Mouse (Mus musculus) limb, embryonic 11.5 days (tissue): Measurements from ENCODE around the gene H2-K1. TPM values are rescaled to one million over a fixed set of nuclear protein-coding genes. Genes with fewer than 3 reads are reported as not detected.
"Not testable (repeated sequence)": the region's sequence is repeated elsewhere in the genome, so short reads cannot be mapped to it uniquely, and the experiment has no call there.

Experiments
- ATAC-seq: fragments of 200-750 bp; cut with Nextera tagmentation; 2 replicates; pipeline ENCODE4 v1.8.0; 2017; ENCODE audit warnings: low read depth; ENCODE audit not compliant: insufficient number of reproducible peaks, low FRiP score, low TSS enrichment
- DNase-seq: peaks from one replicate; pipeline ENCODE4 v3.0.0-alpha.2; 2015; ENCODE audit warnings: low spot score
- H3K27ac ChIP-seq: fragments of 300-500 bp; sonication (generic); replicated peaks from 2 replicates; pipeline ENCODE4 v1.5.1; 2014; ENCODE audit warnings: low read depth, mild to moderate bottlenecking, low read length
- H3K27me3 ChIP-seq: fragments of 300-500 bp; sonication (generic); 2 replicates; pipeline ENCODE4 v1.6.1; 2014; ENCODE audit warnings: mild to moderate bottlenecking, low read length, mixed read lengths; ENCODE audit not compliant: control insufficient read depth, insufficient read depth
- H3K36me3 ChIP-seq: fragments of 300-500 bp; sonication (generic); 2 replicates; pipeline ENCODE4 v1.6.1; 2014; ENCODE audit warnings: mild to moderate bottlenecking, low read length, moderate library complexity, mixed read lengths; ENCODE audit not compliant: control insufficient read depth, insufficient read depth
- H3K4me1 ChIP-seq: fragments of 300-500 bp; sonication (generic); 2 replicates; pipeline ENCODE4 v1.6.1; 2014; ENCODE audit warnings: low read length, mixed read lengths; ENCODE audit not compliant: control insufficient read depth, insufficient read depth
- H3K4me2 ChIP-seq: fragments of 300-500 bp; sonication (generic); 2 replicates; pipeline ENCODE4 v1.6.1; 2014; ENCODE audit warnings: low read depth, mild to moderate bottlenecking, moderate library complexity; ENCODE audit not compliant: severe bottlenecking
- H3K4me3 ChIP-seq: fragments of 300-500 bp; sonication (generic); 2 replicates; pipeline ENCODE4 v1.5.1; 2014; ENCODE audit warnings: low read depth, low read length
- H3K9ac ChIP-seq: fragments of 300-500 bp; sonication (generic); 2 replicates; pipeline ENCODE4 v1.6.1; 2014; ENCODE audit warnings: mild to moderate bottlenecking, low read length
- H3K9me3 ChIP-seq: fragments of 300-500 bp; sonication (generic); 2 replicates; pipeline ENCODE4 v1.6.1; 2016; ENCODE audit warnings: low read length; ENCODE audit not compliant: control insufficient read depth
- WGBS: fragments of 180-500 bp; shearing (Covaris S2); extraction: QIAGEN DNeasy Blood & Tissue Kit; methylation state at CpG from one replicate; pipeline ENCODE4 v1.1.7; 2014; 5-methylcytosine and 5-hydroxymethylcytosine counted together
- polyA plus RNA-seq: library from polyadenylated mRNA; unstranded; fragments of >200 nt; fragmentation: Nextera tagmentation; extraction: Ambion mirVana; gene quantifications from 2 replicates; pipeline ENCODE4 v1.2.1, GENCODE M21; 2014

H2-K1 gene
- polyA plus RNA-seq, 1 experiment from 2014 or later, result 5.3 TPM

- Histone ChIP-seq H3K4me2 (peak overlapping the region; percentile 86), H3K4me1 (peaks cover 44% of the 10 kb centered on the region), H3K4me3 (peak overlapping the region; percentile 44), H3K36me3 (peaks cover 17% of the 10 kb centered on the region)
- not testable (repeated sequence) for DNase-seq, H3K9ac ChIP-seq, H3K27ac ChIP-seq, ATAC-seq, H3K9me3 ChIP-seq, H3K27me3 ChIP-seq
- 77% methylated on average over 13 of the region's 13 CpGs for WGBS
Observed at GRCm38 (mm10) chr17:33952015-33952414, 48.1 kb downstream of the H2-K1 start.

GRCm38 (mm10) chr17:33951021-33951946 is 48.9 kb downstream of the H2-K1 start, which contains the start of gene B3galt4:
B3galt4 (minus strand) TSS chr17:33951488.
- DNase-seq (peak; percentile 91), ATAC-seq (peak; percentile 76)
- no peaks in the 10 kb centered on the region for H3K27me3 ChIP-seq
- peak within 1 kb of the TSS; percentile 89 for H3K27ac ChIP-seq
- H3K36me3 ChIP-seq, result peaks cover 17% of the 10 kb centered on the region
- 1% methylated on average over 45 of the region's 45 CpGs for WGBS
- peak within 1 kb of the TSS; percentile 62 for H3K9ac ChIP-seq
- H3K4me1 ChIP-seq, result peaks cover 40% of the 10 kb centered on the region
- H3K4me3 ChIP-seq, result peak within 1 kb of the TSS; percentile 44
- peak within 1 kb of the TSS; percentile 86 for H3K4me2 ChIP-seq
- H3K9me3 ChIP-seq, result no peaks in the 10 kb centered on the region

- no peak for ATAC-seq
- 0 out of 2 replicates have a peak overlapping the region, but pooled peaks have one; percentile 89 for H3K27ac ChIP-seq
- H3K9me3 ChIP-seq, result no peaks in the 10 kb centered on the region
- H3K27me3 ChIP-seq, result no peaks in the 10 kb centered on the region
- peak overlapping the region; percentile 44; the same call in 1 of the 2 replicates for H3K4me3 ChIP-seq
- peak overlapping the region; percentile 86 for H3K4me2 ChIP-seq
- H3K4me1 ChIP-seq, result peaks cover 40% of the 10 kb centered on the region
- DNase-seq, result no peak
- H3K36me3 ChIP-seq, result peaks cover 17% of the 10 kb centered on the region
- 79% methylated on average over 10 of the region's 10 CpGs for WGBS
- no peak overlapping the region for H3K9ac ChIP-seq
Observed at GRCm38 (mm10) chr17:33950131-33950625, 50.0 kb downstream of the H2-K1 start.

- DNase-seq, result no peak
- Histone ChIP-seq H3K9ac (no peak overlapping the region), H3K9me3 (no peaks in the 10 kb centered on the region), H3K27me3 (no peaks in the 10 kb centered on the region), H3K27ac (no peak overlapping the region), H3K4me1 (peaks cover 33% of the 10 kb centered on the region), H3K4me2 (no peak overlapping the region), H3K4me3 (no peak overlapping the region), H3K36me3 (peaks cover 22% of the 10 kb centered on the region)
- WGBS, result 92% methylated on average over 19 of the region's 19 CpGs
- no peak for ATAC-seq
Observed at GRCm38 (mm10) chr17:33948905-33949537, 51.1 kb downstream of the H2-K1 start.

GRCm38 (mm10) chr17:33948090-33948904 is 51.9 kb downstream of the H2-K1 start:
- 82% methylated on average over 22 of the region's 22 CpGs for WGBS
- peaks cover 20% of the 10 kb centered on the region for H3K36me3 ChIP-seq
- no peak overlapping the region for H3K4me3 ChIP-seq

GRCm38 (mm10) chr17:33947430-33948089 is 52.6 kb downstream of the H2-K1 start:
- H3K4me2 ChIP-seq, result no peak overlapping the region
- WGBS, result 90% methylated on average over 10 of the region's 10 CpGs
- no peaks in the 10 kb centered on the region for H3K9me3 ChIP-seq
- no peak overlapping the region for H3K9ac ChIP-seq
- no peak overlapping the region for H3K4me3 ChIP-seq
- no peaks in the 10 kb centered on the region for H3K27me3 ChIP-seq
- H3K27ac ChIP-seq, result no peak overlapping the region
- DNase-seq (no peak), ATAC-seq (no peak)
- H3K36me3 ChIP-seq, result peaks cover 17% of the 10 kb centered on the region
- H3K4me1 ChIP-seq, result peaks cover 18% of the 10 kb centered on the region

More at GRCm38 (mm10) chr17:33948090-33948904, 51.9 kb downstream of the H2-K1 start:
- H3K4me1 ChIP-seq, result peaks cover 26% of the 10 kb centered on the region
- no peaks in the 10 kb centered on the region for H3K27me3 ChIP-seq
- no peak overlapping the region for H3K27ac ChIP-seq
- no peak for ATAC-seq
- H3K4me2 ChIP-seq, result no peak overlapping the region
- H3K9ac ChIP-seq, result no peak overlapping the region
- no peak for DNase-seq
- H3K9me3 ChIP-seq, result no peaks in the 10 kb centered on the region
